In genomic region chr7:98121241-98121640, GRCm38 (mm10) we compare ENCODE assay signal across 18 mouse cellular contexts. TPM values are rescaled to one million over a fixed set of nuclear protein-coding genes. Genes with fewer than 3 reads are reported as not detected.
DNase-seq lines count a peak whose midpoint lies in the region; ATAC-seq and TF ChIP-seq lines count a peak whose summit lies in the region.
"Had no signal": no experiment of that assay in that cellular context is flagged by ENCODE, and none has a peak within 500 bp of the region (broad histone marks: within the 10 kb centered on the region; RNA-seq: fewer than 3 reads in every experiment).

No protein-coding gene starts in this region.

- no peak overlapping the region for H3K4me3 ChIP-seq in kidney, embryonic 15.5 days (replicated peaks)
- H3K4me3 ChIP-seq in kidney, adult 2 months (ENCODE audit: insufficient read depth, low read depth, low read length): no peak overlapping the region
- no peak overlapping the region for H3K4me3 ChIP-seq in intestine, embryonic 16.5 days (ENCODE audit: low read length)

- H3K27me3 ChIP-seq in kidney, embryonic 15.5 days: no peaks in the 10 kb centered on the region
- no peaks in the 10 kb centered on the region for H3K27me3 ChIP-seq in kidney, adult 2 months (replicated peaks; ENCODE audit: control insufficient read depth, insufficient read depth, low read length)
- H3K27me3 ChIP-seq in intestine, embryonic 16.5 days (replicated peaks; ENCODE audit: control insufficient read depth, insufficient read depth, low read length): no peaks in the 10 kb centered on the region
- H3K27me3 ChIP-seq: liver, embryonic 15.5 days had no signal

- no peak for ATAC-seq in kidney, embryonic 15.5 days (replicated peaks; ENCODE audit: low FRiP score)
- ATAC-seq in intestine, embryonic 16.5 days: no peak
- no peak for ATAC-seq in activated CD4-positive, CD25-positive, alpha-beta regulatory T cell, adult 4 months
- ATAC-seq: lung, postnatal 0 days had no signal

- peaks cover 12% of the 10 kb centered on the region; the same call in 1 of the 2 replicates for H3K36me3 ChIP-seq in kidney, embryonic 15.5 days
- H3K36me3 ChIP-seq in kidney, adult 2 months (ENCODE audit: control insufficient read depth, insufficient read depth, low read length): no peaks in the 10 kb centered on the region
- no peaks in the 10 kb centered on the region for H3K36me3 ChIP-seq in intestine, embryonic 16.5 days (ENCODE audit: control insufficient read depth, insufficient read depth, low read length)
- H3K36me3 ChIP-seq: embryonic facial prominence, embryonic 10.5 days; limb, embryonic 13.5 days had no signal

- H3K4me2 ChIP-seq in kidney, embryonic 15.5 days: no peak overlapping the region
- H3K4me2 ChIP-seq in intestine, embryonic 16.5 days (ENCODE audit: low read depth, low read length): no peak overlapping the region

- DNase-seq in kidney, adult 2 months: no peak
- DNase-seq in 416B (ENCODE audit: low read depth): peak; percentile 19
- DNase-seq in adrenal gland, adult 2 months: peak; percentile 87
- DNase-seq in right cerebral cortex, adult 18-20 months: no peak
- DNase-seq: cerebellum, adult 8-10 months; kidney, adult 8-10 months; kidney, postnatal 36 days; layer of hippocampus, adult 9-11 months; thymus, adult 2 months had no signal

- TF ChIP-seq POLR2A in kidney, adult 2 months (IDR thresholded peaks at IDR 0.05; ENCODE audit: low read depth, low read length): no peak

- H3K9ac ChIP-seq in kidney, embryonic 15.5 days: no peak overlapping the region
- H3K9ac ChIP-seq in intestine, embryonic 16.5 days (ENCODE audit: low read depth, low read length): peak overlapping the region; percentile 54; the same call in 1 of the 2 replicates
- H3K9ac ChIP-seq: liver, embryonic 15.5 days had no signal

- no peaks in the 10 kb centered on the region for H3K9me3 ChIP-seq in kidney, embryonic 15.5 days (replicated peaks)
- no peaks in the 10 kb centered on the region for H3K9me3 ChIP-seq in intestine, embryonic 16.5 days (ENCODE audit: control insufficient read depth, low read length)
- H3K9me3 ChIP-seq: embryonic facial prominence, embryonic 10.5 days; limb, embryonic 13.5 days; liver, embryonic 15.5 days had no signal

- H3K4me1 ChIP-seq in kidney, embryonic 15.5 days: peaks cover 24% of the 10 kb centered on the region
- peaks cover 17% of the 10 kb centered on the region; the same call in 1 of the 2 replicates for H3K4me1 ChIP-seq in kidney, adult 2 months (ENCODE audit: control insufficient read depth, insufficient read depth, low read length)
- peaks cover 18% of the 10 kb centered on the region for H3K4me1 ChIP-seq in intestine, embryonic 16.5 days (ENCODE audit: control insufficient read depth, insufficient read depth, low read length)

- no peak for TF ChIP-seq CTCF in kidney, adult 2 months (conservative IDR thresholded peaks at IDR 0.05; ENCODE audit: insufficient read depth, insufficient read length, low read depth, low read length)

- WGBS in kidney, embryonic 15.5 days: 67% methylated on average over 3 of the region's 3 CpGs
- WGBS in kidney, adult 2 months: 76% methylated on average over 3 of the region's 3 CpGs
- 52% methylated on average over 3 of the region's 3 CpGs for WGBS in intestine, embryonic 16.5 days

- H3K27ac ChIP-seq in kidney, embryonic 15.5 days: 0 out of 2 replicates have a peak overlapping the region, but pooled peaks have one; percentile 19
- H3K27ac ChIP-seq in kidney, adult 2 months (ENCODE audit: insufficient read depth, low read depth, low read length): no peak overlapping the region
- H3K27ac ChIP-seq in intestine, embryonic 16.5 days (ENCODE audit: low read length): peak overlapping the region; percentile 77
- H3K27ac ChIP-seq: embryonic facial prominence, embryonic 10.5 days; limb, embryonic 13.5 days; liver, embryonic 15.5 days had no signal

RNA-seq across cellular contexts. Expression of gene Myo7a, which starts 1.9 kb away (rescaled TPM):
- polyA plus RNA-seq in kidney, embryonic 15.5 days (2015; fragmentation: Nextera tagmentation; extraction: Ambion mirVana): 14.4 and 15.4 TPM in 2 replicates
- 24.6 and 29.8 TPM in 2 replicates for polyA plus RNA-seq in kidney, adult 2 months (2012; rRNA removed)
- 100 to 1,000 TPM; 140 to 146 TPM for total RNA-seq in adrenal gland, adult 2 months (2021)
- polyA plus RNA-seq in adrenal gland, adult 2 months (2012; rRNA removed): 136 and 180 TPM in 2 replicates
- 24.0 and 35.6 TPM in 2 replicates for polyA plus RNA-seq in intestine, embryonic 16.5 days (2015; fragmentation: Nextera tagmentation; extraction: Ambion mirVana)
- 1 to 10 TPM; 1.1 to 1.6 TPM for polyA plus RNA-seq in activated CD4-positive, CD25-positive, alpha-beta regulatory T cell, adult 4 months (2017; shearing (Covaris generic))

RNA-seq across cellular contexts. Expression of gene Omp, which starts 24.1 kb away (rescaled TPM):
- 0.39 and 0.60 TPM in 2 replicates for polyA plus RNA-seq in kidney, embryonic 15.5 days (2015; fragmentation: Nextera tagmentation; extraction: Ambion mirVana)
- 0.53 and 1.3 TPM in 2 replicates for polyA plus RNA-seq in kidney, adult 2 months (2012; rRNA removed)
- total RNA-seq in adrenal gland, adult 2 months (2021): 1 to 10 TPM in 1 of 2 experiments, under 1 TPM in 1; 0.17 to 5.7 TPM
- 3.3 and 10.3 TPM in 2 replicates for polyA plus RNA-seq in adrenal gland, adult 2 months (2012; rRNA removed)
- polyA plus RNA-seq in intestine, embryonic 16.5 days (2015; fragmentation: Nextera tagmentation; extraction: Ambion mirVana): 0.37 TPM in 2 replicates
- not detected for polyA plus RNA-seq in activated CD4-positive, CD25-positive, alpha-beta regulatory T cell, adult 4 months (2017; shearing (Covaris generic))
- total RNA-seq: megakaryocyte, adult 5-6 weeks had no signal
- polyA plus RNA-seq: embryonic facial prominence, embryonic 10.5 days; forebrain, embryonic 11.5 days had no signal

RNA-seq across cellular contexts. Expression of gene Capn5, which starts 56.8 kb away (rescaled TPM):
- polyA plus RNA-seq in kidney, embryonic 15.5 days (2015; fragmentation: Nextera tagmentation; extraction: Ambion mirVana): 12.7 and 14.1 TPM in 2 replicates
- polyA plus RNA-seq in kidney, adult 2 months (2012; rRNA removed): 13.8 and 14.6 TPM in 2 replicates
- 1 to 10 TPM; 4.1 to 6.1 TPM for total RNA-seq in adrenal gland, adult 2 months (2021)
- polyA plus RNA-seq in adrenal gland, adult 2 months (2012; rRNA removed): 8.4 and 11.2 TPM in 2 replicates
- 10.2 and 10.9 TPM in 2 replicates for polyA plus RNA-seq in intestine, embryonic 16.5 days (2015; fragmentation: Nextera tagmentation; extraction: Ambion mirVana)
- 1 to 10 TPM in 1 of 2 experiments, under 1 TPM in 1; 0.79 to 2.1 TPM for polyA plus RNA-seq in activated CD4-positive, CD25-positive, alpha-beta regulatory T cell, adult 4 months (2017; shearing (Covaris generic))

Comparison
In these comparisons a context has a peak if more than half of its experiments do, and no peak if none do; other contexts are left out.
1. DNase-seq: peak in 416B (single experiment) and adrenal gland, adult 2 months (single experiment); none in kidney, adult 2 months (single experiment) and right cerebral cortex, adult 18-20 months (single experiment).